In the genomic region with DNA sequence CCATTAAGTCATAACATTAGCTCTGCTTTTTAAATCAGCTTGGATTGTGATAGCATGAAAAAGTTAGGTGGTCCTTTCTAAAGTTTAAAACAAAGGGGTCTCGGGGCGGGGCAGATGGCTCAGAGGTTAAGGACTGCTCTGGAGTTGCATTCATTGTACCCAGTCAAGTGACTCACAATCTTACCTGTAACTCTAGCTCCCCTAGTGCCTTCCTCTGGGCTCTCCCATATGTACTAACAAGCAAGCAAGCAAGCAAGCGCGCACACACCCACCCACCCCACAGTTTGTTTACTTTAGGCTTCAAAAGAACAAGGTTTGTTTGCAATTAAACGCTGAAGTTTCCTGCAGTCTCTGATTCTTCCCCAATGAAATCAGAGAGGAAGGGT, we compare ENCODE assay signal across 8 mouse cellular contexts.
A peak's percentile ranks its signal among the peaks of the same experiment; 100 is the strongest.
DNase-seq lines count a peak whose midpoint lies in the region; ATAC-seq and TF ChIP-seq lines count a peak whose summit lies in the region.

No protein-coding gene starts in this region.

- no peak for DNase-seq in lung, postnatal 14 days
- DNase-seq in cerebellum, adult 9-11 months = peak; percentile 4
- peak; percentile 44 for DNase-seq in hindbrain, embryonic 14.5 days (ENCODE audit: low spot score)
- DNase-seq in liver, postnatal 0 days = peak; percentile 19
- DNase-seq in adrenal gland, postnatal 4 days (ENCODE audit: low spot score in 2 of 2) = no peak
- no peak for DNase-seq in right cerebral cortex, postnatal 14 days
- DNase-seq in adrenal gland, adult 2 months = no peak

- peaks cover 35% of the 10 kb centered on the region for H3K27me3 ChIP-seq in lung, embryonic 15.5 days
- H3K27me3 ChIP-seq in hindbrain, embryonic 14.5 days (ENCODE audit: control insufficient read depth, insufficient read depth, low read length) = no peaks in the 10 kb centered on the region
- peaks cover 7% of the 10 kb centered on the region; the same call in 1 of the 2 replicates for H3K27me3 ChIP-seq in liver, postnatal 0 days (ENCODE audit: insufficient read depth, low read length)

- H3K36me3 ChIP-seq in lung, embryonic 15.5 days = no peaks in the 10 kb centered on the region
- H3K36me3 ChIP-seq in hindbrain, embryonic 14.5 days (replicated peaks; ENCODE audit: control insufficient read depth, insufficient read depth) = no peaks in the 10 kb centered on the region
- no peaks in the 10 kb centered on the region for H3K36me3 ChIP-seq in liver, postnatal 0 days (replicated peaks; ENCODE audit: insufficient read depth, low read length)

- no peak overlapping the region for H3K9ac ChIP-seq in lung, embryonic 15.5 days
- no peak overlapping the region for H3K9ac ChIP-seq in hindbrain, embryonic 14.5 days
- H3K9ac ChIP-seq in liver, postnatal 0 days (replicated peaks) = no peak overlapping the region

- TF ChIP-seq EP300 in liver, postnatal 0 days (IDR thresholded peaks at IDR 0.05; ENCODE audit: low read depth) = no peak

- 4% methylated on average over 5 of the region's 5 CpGs for WGBS in lung, embryonic 15.5 days
- 3% methylated on average over 5 of the region's 5 CpGs for WGBS in hindbrain, embryonic 14.5 days
- 6% methylated on average over 5 of the region's 5 CpGs for WGBS in liver, postnatal 0 days (ENCODE audit: insufficient replicate concordance)

- no peak for ATAC-seq in lung, embryonic 15.5 days (ENCODE audit: borderline replicate concordance, extremely low read depth, low FRiP score, low TSS enrichment)
- ATAC-seq in hindbrain, embryonic 14.5 days (ENCODE audit: low FRiP score) = peak; percentile 81
- peak; percentile 84 for ATAC-seq in liver, postnatal 0 days

- no peak overlapping the region for H3K27ac ChIP-seq in lung, embryonic 15.5 days
- H3K27ac ChIP-seq in hindbrain, embryonic 14.5 days = no peak overlapping the region
- no peak overlapping the region for H3K27ac ChIP-seq in liver, postnatal 0 days (ENCODE audit: low read depth)

- peak; percentile 49 for TF ChIP-seq CTCF in liver, postnatal 0 days (IDR thresholded peaks at IDR 0.05; ENCODE audit: low read depth)

- H3K4me2 ChIP-seq in lung, embryonic 15.5 days = peak overlapping the region; percentile 69
- peak overlapping the region; percentile 91 for H3K4me2 ChIP-seq in hindbrain, embryonic 14.5 days (replicated peaks)
- H3K4me2 ChIP-seq in liver, postnatal 0 days (ENCODE audit: low read depth, low read length) = peak overlapping the region; percentile 78

- peaks cover 19% of the 10 kb centered on the region; the same call in 1 of the 2 replicates for H3K4me1 ChIP-seq in lung, embryonic 15.5 days
- peaks cover 18% of the 10 kb centered on the region for H3K4me1 ChIP-seq in hindbrain, embryonic 14.5 days (replicated peaks; ENCODE audit: control insufficient read depth, insufficient read depth, low read length)
- H3K4me1 ChIP-seq in liver, postnatal 0 days (ENCODE audit: insufficient read depth) = peaks cover 9% of the 10 kb centered on the region; the same call in 1 of the 2 replicates

- H3K9me3 ChIP-seq in lung, embryonic 15.5 days = no peaks in the 10 kb centered on the region; the same call in 1 of the 2 replicates
- H3K9me3 ChIP-seq in hindbrain, embryonic 14.5 days (ENCODE audit: control insufficient read depth, low read length) = 0 out of 2 replicates have a peak, but pooled peaks cover 8% of the 10 kb centered on the region
- H3K9me3 ChIP-seq in liver, postnatal 0 days (ENCODE audit: low read length) = no peaks in the 10 kb centered on the region

- H3K4me3 ChIP-seq in lung, embryonic 15.5 days = peak overlapping the region; percentile 37
- H3K4me3 ChIP-seq in hindbrain, embryonic 14.5 days (replicated peaks; ENCODE audit: low read length) = peak overlapping the region; percentile 33
- H3K4me3 ChIP-seq in liver, postnatal 0 days (ENCODE audit: low read depth, low read length) = peak overlapping the region; percentile 43

Comparison
In these comparisons a context has a peak if more than half of its experiments do, and no peak if none do; other contexts are left out.
1. DNase-seq: peak in cerebellum, adult 9-11 months (single experiment), hindbrain, embryonic 14.5 days (single experiment) and liver, postnatal 0 days (single experiment); none in lung, postnatal 14 days (single experiment), adrenal gland, postnatal 4 days (0 of 2), right cerebral cortex, postnatal 14 days (single experiment) and adrenal gland, adult 2 months (single experiment).
2. Peak in every context shown above with its lines, with median percentiles within 50 percentile points of each other: H3K4me2 ChIP-seq and H3K4me3 ChIP-seq.